Mouse (Mus musculus) C2C12 (cell line): ENCODE data around the gene Rnf217. TPM values are rescaled to one million over a fixed set of nuclear protein-coding genes. Genes with fewer than 3 reads are reported as not detected.

Source experiments
- H3K27me3 ChIP-seq: one replicate; pipeline ENCODE4 v1.6.1; 2011; ENCODE audit not compliant: control insufficient read depth, insufficient read depth, insufficient read length
- H3K36me3 ChIP-seq: one replicate; pipeline ENCODE4 v1.6.1; 2011; ENCODE audit not compliant: control insufficient read depth, insufficient read depth
- H3K4me3 ChIP-seq: one replicate; pipeline ENCODE4 v1.5.1; 2011; ENCODE audit warnings: mild to moderate bottlenecking, control low read depth; ENCODE audit not compliant: poor library complexity, insufficient read depth, severe bottlenecking
- H3K79me2 ChIP-seq: one replicate; pipeline ENCODE4 v1.6.1; 2011; ENCODE audit not compliant: control insufficient read depth, insufficient read depth
- H3K79me3 ChIP-seq: one replicate; pipeline ENCODE4 v1.6.1; 2011; ENCODE audit warnings: low read depth, control low read depth
- H3ac ChIP-seq: one replicate; pipeline ENCODE3; 2011; ENCODE audit warnings: low read depth; ENCODE audit not compliant: control insufficient read depth, insufficient read length
- CEBPB ChIP-seq: IDR thresholded peaks from one replicate; pipeline ENCODE4 v1.6.1; 2011; ENCODE audit warnings: low read depth, mild to moderate bottlenecking, control low read depth, moderate library complexity
- CTCF ChIP-seq: IDR thresholded peaks from one replicate; pipeline ENCODE4 v1.5.1; 2011; ENCODE audit not compliant: control insufficient read depth, insufficient read depth, insufficient read length
- FOSL1 ChIP-seq: IDR thresholded peaks from one replicate; pipeline ENCODE4 v1.8.0; 2011; ENCODE audit warnings: mild to moderate bottlenecking, low read length; ENCODE audit not compliant: poor library complexity, insufficient read depth, severe bottlenecking
- MAX ChIP-seq: IDR thresholded peaks from one replicate; pipeline ENCODE4 v1.6.1; 2011; ENCODE audit warnings: mild to moderate bottlenecking, control low read depth
- MYOD1 ChIP-seq: IDR thresholded peaks from one replicate; pipeline ENCODE4 v1.6.1; 2011; ENCODE audit warnings: low read depth; ENCODE audit not compliant: control insufficient read depth, insufficient read length
- MYOG ChIP-seq: IDR thresholded peaks from one replicate; pipeline ENCODE4 v1.6.1; 2011; ENCODE audit not compliant: control insufficient read depth, insufficient read length; ENCODE audit errors: extremely low read depth
- USF1 ChIP-seq: IDR thresholded peaks from one replicate; pipeline ENCODE4 v1.6.1; 2011; ENCODE audit warnings: low read depth, mild to moderate bottlenecking, control low read depth, moderate library complexity
- polyA plus RNA-seq: library from polyadenylated mRNA; unstranded; fragments of >200 nt; fragmentation: generic; extraction: Trizol; gene quantifications from one replicate; pipeline ENCODE4 v1.2.1, GENCODE M21; 2012; ENCODE audit warnings: missing spikeins

The Rnf217 gene
- polyA plus RNA-seq, 1 experiment: 3.7 TPM

- H3K4me3 ChIP-seq: no peak overlapping the region
- H3K79me3 ChIP-seq: peaks cover 75% of the 10 kb centered on the region
- no peak overlapping the region for H3ac ChIP-seq
- H3K27me3 ChIP-seq: no peaks in the 10 kb centered on the region
- H3K36me3 ChIP-seq: no peaks in the 10 kb centered on the region
- no peak for TF ChIP-seq CEBPB
- no peak for TF ChIP-seq USF1
- peaks cover 86% of the 10 kb centered on the region for H3K79me2 ChIP-seq
These were observed 28.9 kb downstream of the Rnf217 start for GRCm38 (mm10) chr10:31580073-31580472.

GRCm38 (mm10) chr10:31573267-31573666, 35.7 kb downstream of the Rnf217 start:
- H3K27me3 ChIP-seq: no peaks in the 10 kb centered on the region
- TF ChIP-seq FOSL1 (no peak), CTCF (no peak), MYOD1 (no peak), MYOG (no peak), USF1 (no peak)

GRCm38 (mm10) chr10:31557311-31557710, 51.7 kb downstream of the Rnf217 start:
- TF ChIP-seq FOSL1 (no peak), CTCF (no peak), MAX (no peak), CEBPB (no peak), MYOG (no peak), USF1 (no peak), MYOD1 (no peak)
- Histone ChIP-seq H3K27me3 (no peaks in the 10 kb centered on the region), H3K79me3 (peaks cover 51% of the 10 kb centered on the region), H3K36me3 (no peaks in the 10 kb centered on the region), H3K4me3 (no peak overlapping the region), H3K79me2 (peaks cover 97% of the 10 kb centered on the region), H3ac (no peak overlapping the region)

More at GRCm38 (mm10) chr10:31573267-31573666, 35.7 kb downstream of the Rnf217 start:
- H3ac ChIP-seq: no peak overlapping the region
- H3K79me2 ChIP-seq: peaks cover 84% of the 10 kb centered on the region
- H3K4me3 ChIP-seq: no peak overlapping the region
- peaks cover 54% of the 10 kb centered on the region for H3K79me3 ChIP-seq
- H3K36me3 ChIP-seq: no peaks in the 10 kb centered on the region

GRCm38 (mm10) chr10:31555433-31555960, 53.5 kb downstream of the Rnf217 start:
- H3K79me2 ChIP-seq: peaks cover 97% of the 10 kb centered on the region
- no peak overlapping the region for H3ac ChIP-seq
- peaks cover 54% of the 10 kb centered on the region for H3K79me3 ChIP-seq
- no peaks in the 10 kb centered on the region for H3K27me3 ChIP-seq
- H3K4me3 ChIP-seq: no peak overlapping the region
- TF ChIP-seq FOSL1 (no peak), CEBPB (peak; percentile 95)
- no peaks in the 10 kb centered on the region for H3K36me3 ChIP-seq

- Histone ChIP-seq H3K4me3 (no peak overlapping the region), H3K79me3 (peaks cover 51% of the 10 kb centered on the region), H3K79me2 (peaks cover 100% of the 10 kb centered on the region), H3K36me3 (no peaks in the 10 kb centered on the region), H3ac (no peak overlapping the region), H3K27me3 (no peaks in the 10 kb centered on the region)
- TF ChIP-seq FOSL1: no peak
These were observed 55.7 kb downstream of the Rnf217 start for GRCm38 (mm10) chr10:31553302-31553701.

GRCm38 (mm10) chr10:31551850-31552249, 57.1 kb downstream of the Rnf217 start:
- TF ChIP-seq USF1: no peak
- TF ChIP-seq CEBPB: no peak
- no peak for TF ChIP-seq MYOD1
- TF ChIP-seq FOSL1: no peak
- no peak for TF ChIP-seq MYOG
- TF ChIP-seq CTCF: no peak
- no peak for TF ChIP-seq MAX
- Histone ChIP-seq H3K4me3 (no peak overlapping the region), H3K79me2 (peaks cover 100% of the 10 kb centered on the region), H3K79me3 (peaks cover 49% of the 10 kb centered on the region), H3K27me3 (no peaks in the 10 kb centered on the region), H3K36me3 (no peaks in the 10 kb centered on the region), H3ac (no peak overlapping the region)

GRCm38 (mm10) chr10:31551362-31551761, 57.6 kb downstream of the Rnf217 start:
- peaks cover 50% of the 10 kb centered on the region for H3K79me3 ChIP-seq
- H3K4me3 ChIP-seq: no peak overlapping the region
- no peaks in the 10 kb centered on the region for H3K36me3 ChIP-seq
- H3ac ChIP-seq: no peak overlapping the region
- TF ChIP-seq CTCF (no peak), MYOG (no peak), CEBPB (no peak), FOSL1 (no peak), USF1 (no peak), MYOD1 (no peak), MAX (no peak)
- H3K79me2 ChIP-seq: peaks cover 100% of the 10 kb centered on the region
- H3K27me3 ChIP-seq: no peaks in the 10 kb centered on the region
